Mouse (Mus musculus): ENCODE data around the gene Slc35b4. TPM values are rescaled to one million over a fixed set of nuclear protein-coding genes. Genes with fewer than 3 reads are reported as not detected.

Slc35b4 gene
- total RNA-seq, 2 experiments from 2014 or later, result 57.8 to 61.0 TPM

GRCm38 (mm10) chr6:34124401-34124800, 52.5 kb downstream of the Slc35b4 start:
- no peak for DNase-seq

GRCm38 (mm10) chr6:34116838-34117478, 60.0 kb downstream of the Slc35b4 start:
- DNase-seq, result no peak

- no peak for DNase-seq
Measured at GRCm38 (mm10) chr6:34111406-34111805, 65.5 kb downstream of the Slc35b4 start.

- no peak for DNase-seq
Measured at GRCm38 (mm10) chr6:34110571-34110970, 66.3 kb downstream of the Slc35b4 start.

Other genes starting within 250 kb of the Slc35b4 start
- 1 to 10 TPM; 1.9 to 2.3 TPM for gene Lrguk, start 147.7 kb downstream of the Slc35b4 start, total RNA-seq (2021)
- 10 to 100 TPM; 34.6 to 45.8 TPM for gene Akr1b3, start 140.4 kb upstream of the Slc35b4 start, total RNA-seq (2021)
- under 1 TPM; 0.42 to 0.56 TPM for gene Akr1b8, start 177.0 kb upstream of the Slc35b4 start, total RNA-seq (2021)
- 10 to 100 TPM; 24.8 to 25.1 TPM for gene Akr1b10, start 207.1 kb upstream of the Slc35b4 start, total RNA-seq (2021)
- gene Akr1b7, start 235.2 kb upstream of the Slc35b4 start, total RNA-seq (2021), result not detected

Measured in layer of hippocampus, postnatal 36 days (tissue).